Mouse (Mus musculus) gastrocnemius, adult 18-20 months (tissue): ENCODE measurements at regions not wholly inside any gene's neighbourhood (a gene's known extent, or its start where the extent isn't known, plus 50 kb on each side); places are given as distances from the start of the nearest gene placed in this dataset.

Experiments
- DNase-seq: peaks from one replicate; pipeline ENCODE4 v3.0.0; 2021; ENCODE audit warnings: low spot score

DNA sequence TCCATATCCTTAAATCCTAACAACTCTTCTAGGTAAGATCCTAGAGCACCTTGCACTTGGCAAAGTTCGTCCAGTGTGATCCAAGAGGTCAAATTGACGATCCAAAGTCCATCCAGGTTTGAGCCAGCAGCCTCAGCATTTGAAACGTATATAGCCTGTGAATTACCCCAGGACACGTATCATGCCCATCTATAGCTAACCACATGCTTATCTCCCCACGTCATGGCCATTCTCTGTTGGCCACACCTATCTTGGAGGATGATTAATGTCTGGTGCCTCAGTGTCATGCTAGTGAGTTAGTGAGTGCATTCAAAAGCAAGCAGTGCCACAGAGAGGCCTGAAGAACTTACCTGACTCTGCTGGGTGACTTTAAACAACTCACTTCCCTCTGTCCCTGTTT is 1521.9 kb upstream of the Gm6569 start:
- no peak for DNase-seq

DNA sequence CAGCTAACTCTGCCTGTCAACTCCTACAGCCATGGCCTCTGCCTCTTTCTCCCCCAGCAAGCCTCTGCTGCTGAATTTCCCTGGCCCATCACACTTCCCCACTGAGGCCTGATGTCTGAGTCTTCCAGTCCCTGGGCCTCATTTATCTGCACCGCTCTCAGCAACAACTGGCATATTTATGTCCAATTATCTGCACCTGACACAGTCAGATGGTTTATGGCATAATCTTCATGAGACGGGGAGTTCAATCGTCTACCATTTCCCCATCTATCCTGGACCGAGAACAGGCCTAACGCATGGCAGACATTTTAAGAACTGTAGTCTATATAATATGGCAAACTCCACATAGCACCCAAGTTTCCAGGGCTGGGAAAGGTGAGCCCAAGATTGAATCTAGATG is 1512.8 kb upstream of the Gm6569 start:
- no peak for DNase-seq

DNA sequence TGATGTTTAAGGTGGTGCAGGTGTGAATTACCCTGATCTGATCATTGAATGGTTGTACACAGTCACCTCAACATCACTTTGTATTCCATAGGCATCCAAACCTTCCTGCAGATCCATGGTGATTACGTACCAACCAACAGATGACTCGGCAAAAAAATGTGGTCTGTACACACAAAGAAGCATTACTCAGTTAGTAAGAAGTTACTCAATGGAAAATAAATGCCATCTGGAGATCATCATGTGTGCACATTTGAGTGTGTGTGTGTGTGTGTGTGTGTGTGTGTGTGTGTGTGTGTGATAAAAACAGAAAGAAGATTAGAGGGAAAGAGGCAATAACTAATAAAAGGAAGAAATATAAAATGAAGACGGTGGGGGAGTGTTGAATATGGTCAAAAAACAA is 1512.2 kb upstream of the Gm6569 start:
- no peak for DNase-seq

DNA sequence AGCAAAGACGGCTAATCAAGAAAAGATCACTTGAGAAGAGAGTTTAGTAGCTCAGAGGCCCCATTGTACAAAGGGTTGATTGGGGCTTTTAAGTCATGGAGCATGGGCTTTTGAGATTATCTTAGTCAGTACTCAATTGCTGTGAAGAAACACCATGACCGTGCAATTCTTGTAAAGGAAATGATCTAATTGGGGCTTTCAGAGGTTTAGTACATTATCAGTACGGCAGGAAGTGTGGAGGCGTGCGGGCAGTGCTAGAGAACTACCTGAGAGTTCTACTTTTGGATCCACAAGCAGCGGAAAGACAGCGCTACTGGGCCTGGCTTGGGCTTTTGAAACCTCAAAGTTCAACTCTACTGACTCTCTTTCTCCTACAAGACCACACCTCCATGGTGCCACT is 1511.2 kb upstream of the Gm6569 start:
- no peak for DNase-seq

DNA sequence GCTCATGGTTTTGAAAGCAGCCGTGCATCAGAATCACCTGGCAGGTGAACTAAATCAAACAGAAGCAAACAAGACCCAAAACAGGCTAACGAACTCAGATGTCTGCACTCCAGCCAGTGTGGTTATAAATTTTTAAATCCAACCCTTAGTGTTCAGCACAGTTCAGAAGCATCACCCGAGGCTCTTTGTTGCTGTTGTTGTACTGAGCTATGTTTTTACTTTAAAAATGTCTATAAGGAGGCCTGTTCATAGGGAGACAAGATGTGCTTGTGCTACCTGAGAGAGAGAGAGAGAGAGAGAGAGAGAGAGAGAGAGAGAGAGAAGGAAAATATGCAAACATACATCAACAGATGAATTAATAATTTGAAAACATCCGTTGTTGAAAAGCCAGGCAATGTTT is 1503.1 kb upstream of the Gm6569 start:
- DNase-seq: no peak

DNA sequence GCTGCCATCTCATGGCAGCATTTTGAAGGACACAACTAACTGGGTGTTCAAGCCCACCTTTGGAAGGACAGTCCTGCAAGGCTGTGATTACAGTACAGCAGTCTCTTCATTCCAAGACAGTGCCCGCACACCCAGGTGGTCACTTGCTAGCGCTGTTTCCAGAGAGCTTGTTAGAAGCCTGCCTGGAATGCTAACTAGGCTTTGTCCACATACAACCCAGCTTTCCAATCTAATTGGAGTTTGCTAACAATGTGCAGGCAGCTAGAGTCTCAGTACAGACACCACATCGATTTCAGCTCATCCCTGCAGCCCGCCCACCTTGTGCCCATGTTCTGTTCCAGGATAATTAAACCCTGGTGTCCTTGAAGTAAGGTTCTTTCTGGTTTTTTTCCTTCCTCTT is 1499.9 kb upstream of the Gm6569 start:
- DNase-seq: no peak

DNA sequence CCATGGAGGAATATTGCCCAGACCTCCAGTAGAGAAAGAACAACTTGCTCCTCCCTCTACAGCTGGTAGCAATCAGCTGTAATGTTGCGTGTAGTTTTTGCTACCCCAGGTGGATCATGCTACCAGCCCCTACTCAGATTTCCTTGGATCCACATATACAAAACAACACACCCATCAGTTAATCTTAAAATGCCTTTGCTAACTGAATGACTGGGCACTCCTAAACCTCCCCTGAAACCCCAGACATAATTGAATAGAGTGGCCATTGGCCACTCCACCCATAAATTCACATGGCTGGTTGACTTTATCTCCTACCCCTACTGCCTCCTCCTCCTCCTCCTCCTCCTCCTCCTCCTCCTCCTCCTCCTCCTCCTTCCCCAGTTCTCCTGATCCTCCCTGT is 1494.7 kb upstream of the Gm6569 start:
- DNase-seq: no peak

DNA sequence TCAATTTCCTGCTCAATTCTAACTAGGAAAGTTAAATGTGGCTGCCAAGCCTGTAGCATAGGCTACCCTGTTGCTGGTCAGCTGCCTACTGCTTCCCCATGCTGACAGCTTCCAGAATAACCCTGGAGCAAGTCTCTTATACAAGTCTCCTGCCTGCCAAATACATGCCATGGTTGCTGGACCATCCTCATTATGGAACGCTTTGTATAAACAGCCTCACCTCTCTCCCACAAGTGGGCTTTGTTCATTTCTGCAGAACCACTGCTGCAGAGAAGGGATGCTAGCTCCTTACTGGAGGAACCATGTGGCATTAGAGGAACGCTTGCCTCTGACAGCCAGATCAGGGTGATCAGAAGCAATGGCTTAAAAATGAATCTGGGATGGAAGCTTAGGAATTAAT is 1492.4 kb upstream of the Gm6569 start:
- no peak for DNase-seq

DNA sequence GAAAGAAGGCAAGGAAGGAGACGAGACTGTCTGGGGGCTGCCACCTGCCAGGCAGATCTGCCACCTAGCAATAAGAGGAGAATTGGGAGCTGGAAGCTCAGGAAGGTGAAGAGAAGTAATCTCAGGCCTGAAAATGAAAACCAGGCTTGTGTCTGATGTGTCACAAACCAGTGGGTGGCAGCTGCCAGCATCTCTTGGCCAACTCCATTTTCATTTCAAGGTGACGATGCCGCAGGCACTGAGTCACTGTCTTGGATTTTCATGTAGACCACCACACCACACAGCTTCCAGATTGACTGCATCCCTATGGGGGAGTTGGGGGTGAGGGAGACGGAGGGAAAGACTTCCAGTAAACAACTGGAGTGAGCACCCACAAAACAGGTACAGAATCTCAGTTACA is 1491.9 kb upstream of the Gm6569 start:
- no peak for DNase-seq

DNA sequence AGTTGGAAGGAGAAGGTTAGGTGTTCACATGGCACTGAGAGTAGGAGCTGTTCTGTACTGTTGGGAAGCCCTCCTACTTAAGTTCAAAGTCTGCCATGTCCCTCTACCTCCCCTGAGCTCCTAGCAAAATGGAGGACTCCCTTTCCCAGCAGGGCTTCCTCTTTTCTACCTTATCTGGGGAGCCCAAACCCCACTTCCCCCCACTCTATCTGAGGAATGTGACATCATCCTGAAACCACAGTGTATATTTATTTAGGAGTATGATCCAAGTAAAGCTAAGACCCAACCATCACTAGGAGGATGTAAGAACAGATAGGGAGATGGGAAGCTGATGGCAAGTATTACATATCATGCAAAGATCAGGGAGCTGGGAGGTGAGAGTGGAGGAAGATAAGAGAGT is 1490.6 kb upstream of the Gm6569 start:
- no peak for DNase-seq

DNA sequence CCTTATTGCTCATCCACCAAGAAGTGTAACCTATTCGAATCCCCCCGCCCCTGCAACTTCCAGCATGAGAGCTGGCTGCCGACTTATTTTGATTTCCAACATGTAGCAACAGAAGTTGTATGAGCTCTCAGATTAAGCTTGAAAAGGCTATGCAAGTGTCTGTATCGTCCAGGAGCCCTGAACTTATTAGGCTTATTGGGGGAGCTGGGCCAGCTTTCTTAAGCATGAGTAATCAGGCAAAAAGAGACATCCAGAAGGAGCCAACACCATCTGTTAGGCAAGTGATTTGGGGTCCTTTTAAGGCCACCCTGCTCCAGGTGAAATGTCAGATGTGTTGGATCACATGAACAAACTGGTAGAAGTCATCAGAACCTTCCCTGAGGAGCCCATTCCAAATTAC is 1481.0 kb upstream of the Gm6569 start:
- DNase-seq: no peak

DNA sequence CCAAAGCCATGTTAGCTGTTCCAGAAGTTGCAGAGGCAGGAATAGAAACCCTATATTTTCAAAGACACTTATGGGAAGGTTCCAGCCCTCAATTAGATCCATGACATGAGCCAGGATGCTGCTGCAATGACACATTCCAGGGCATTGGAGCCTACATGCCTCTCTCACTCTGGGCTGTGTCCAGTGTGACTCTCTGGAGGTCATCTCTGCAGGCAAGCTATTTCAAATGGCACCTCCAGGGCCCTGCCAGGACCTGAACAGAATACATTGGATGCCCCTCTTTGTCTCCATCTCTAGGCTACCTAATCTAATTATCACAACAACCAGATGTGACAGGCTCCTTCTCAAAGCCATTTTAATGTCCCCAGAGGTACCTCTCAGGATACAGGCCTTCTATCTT is 1478.7 kb upstream of the Gm6569 start:
- no peak for DNase-seq

DNA sequence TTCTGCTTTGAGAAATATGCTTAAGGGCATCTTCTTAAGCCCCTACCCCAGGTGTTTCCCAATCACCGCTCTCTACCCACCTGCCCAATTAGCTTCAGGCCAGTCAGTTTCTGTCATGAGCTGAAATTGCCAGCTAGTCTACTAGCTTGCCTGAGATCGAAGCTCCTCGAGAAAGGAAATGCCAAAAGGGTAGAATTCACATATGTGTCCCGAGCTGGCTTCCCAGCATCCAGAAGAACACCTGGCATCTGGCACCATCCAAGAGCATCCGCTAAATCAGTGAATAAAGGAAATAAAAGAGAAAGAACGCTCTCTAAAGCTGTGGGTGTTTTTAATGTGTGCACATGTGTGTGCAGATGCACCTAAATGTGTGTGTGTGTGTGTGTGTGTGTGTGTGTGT is 1474.7 kb upstream of the Gm6569 start:
- no peak for DNase-seq

DNA sequence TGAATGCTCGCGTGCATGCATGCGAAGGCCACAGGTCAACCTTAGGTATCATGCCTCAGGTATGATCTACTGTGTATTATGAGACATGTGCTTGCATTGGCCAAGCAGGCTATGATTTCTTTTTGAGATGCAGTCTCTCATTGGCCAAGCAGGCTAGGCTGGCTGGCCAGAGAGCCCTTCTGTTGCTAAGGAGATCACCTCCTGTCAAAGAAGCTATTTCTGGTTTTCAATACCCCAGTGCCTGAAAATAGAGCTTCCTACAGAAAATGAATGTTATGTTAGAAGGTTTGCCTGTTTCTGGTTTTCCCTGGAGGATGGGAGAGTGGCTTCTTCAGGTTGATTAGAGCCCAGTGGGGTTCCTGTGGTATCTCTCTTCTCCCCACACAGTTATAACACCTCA is 1474.3 kb upstream of the Gm6569 start:
- DNase-seq: no peak

DNA sequence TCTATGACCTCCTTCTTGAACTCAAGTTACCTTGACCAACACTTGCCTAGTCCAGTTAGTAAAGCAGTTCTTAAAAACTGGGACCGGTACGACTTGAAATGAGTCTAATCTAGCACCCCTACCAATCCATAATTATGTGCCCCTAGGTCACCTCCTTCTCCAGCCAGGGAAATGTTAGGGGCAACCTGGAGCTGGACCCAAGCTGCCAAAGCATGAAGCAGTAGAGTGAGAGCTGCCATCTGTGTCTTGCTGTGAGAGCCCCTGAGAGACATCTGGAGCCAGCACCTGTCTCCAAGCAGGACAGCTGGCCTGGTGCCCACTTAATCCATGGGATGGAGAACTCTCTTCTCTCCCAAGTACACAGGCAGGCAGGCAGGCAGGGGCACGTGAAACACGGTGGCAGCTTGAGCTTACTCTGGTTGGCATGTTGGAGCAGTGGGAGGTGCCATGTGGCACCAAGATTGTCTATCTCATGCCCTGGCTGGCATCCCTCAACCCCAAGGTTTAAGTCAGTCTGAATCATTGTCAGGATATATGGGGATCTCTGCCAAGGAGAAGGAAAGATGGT is 1473.8 kb upstream of the Gm6569 start:
- no peak for DNase-seq

DNA sequence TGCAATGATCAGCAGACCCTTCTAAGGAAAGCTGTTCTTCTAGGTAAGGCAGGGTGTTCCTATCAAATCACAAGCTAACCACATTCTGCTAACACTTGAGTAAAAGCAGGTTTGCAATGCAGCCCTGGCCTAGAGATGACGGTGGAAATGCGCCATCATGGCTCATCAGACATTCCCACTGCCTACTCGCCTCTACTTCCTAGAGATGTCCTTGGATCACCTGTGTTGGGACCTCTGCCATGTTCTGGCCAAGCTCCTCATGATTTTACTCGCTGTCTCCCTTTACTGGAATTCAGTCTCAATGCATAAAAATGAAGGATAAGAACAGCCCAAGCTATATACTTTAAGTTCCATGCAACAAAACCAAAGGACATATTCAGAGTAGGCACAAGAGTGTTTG is 1461.3 kb upstream of the Gm6569 start:
- no peak for DNase-seq

DNA sequence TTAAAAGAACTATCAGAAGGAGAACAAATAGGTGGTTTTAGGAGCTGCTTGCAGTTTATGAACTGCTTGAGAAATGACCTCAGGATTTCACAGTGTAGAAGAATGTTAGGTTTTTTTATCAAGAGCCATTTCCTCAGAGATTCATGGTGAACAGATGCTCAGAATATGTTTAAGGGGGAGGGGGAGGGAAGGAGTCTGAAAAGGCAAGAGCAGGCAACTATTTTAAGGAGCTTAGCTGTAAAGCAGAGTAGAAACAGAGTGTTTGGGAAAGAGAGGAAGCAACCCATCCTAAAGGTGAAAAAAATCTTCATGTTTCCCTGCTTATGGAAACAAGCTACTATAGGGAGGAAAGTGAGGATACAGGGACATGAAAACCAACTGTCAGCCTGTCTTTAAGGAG is 1457.2 kb upstream of the Gm6569 start:
- no peak for DNase-seq

DNA sequence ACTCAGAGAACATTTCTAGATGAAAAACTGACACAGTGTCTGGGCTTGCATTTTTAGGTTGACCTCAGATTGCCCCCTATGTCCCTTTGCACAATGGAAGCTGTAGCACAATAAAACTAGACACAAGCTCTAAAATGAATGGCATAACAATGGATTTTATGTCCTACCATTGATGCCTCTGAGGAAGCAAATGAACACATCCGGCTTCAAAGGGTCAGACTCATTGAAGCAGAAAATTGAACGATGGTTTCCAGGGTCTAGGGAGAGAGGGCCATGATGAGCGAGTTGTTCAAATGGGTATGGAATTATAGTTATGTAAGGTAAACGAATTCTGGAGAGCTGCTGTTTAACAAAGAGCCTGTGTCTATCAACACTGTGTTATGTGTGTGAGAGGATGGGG is 1455.1 kb upstream of the Gm6569 start:
- DNase-seq: no peak

DNA sequence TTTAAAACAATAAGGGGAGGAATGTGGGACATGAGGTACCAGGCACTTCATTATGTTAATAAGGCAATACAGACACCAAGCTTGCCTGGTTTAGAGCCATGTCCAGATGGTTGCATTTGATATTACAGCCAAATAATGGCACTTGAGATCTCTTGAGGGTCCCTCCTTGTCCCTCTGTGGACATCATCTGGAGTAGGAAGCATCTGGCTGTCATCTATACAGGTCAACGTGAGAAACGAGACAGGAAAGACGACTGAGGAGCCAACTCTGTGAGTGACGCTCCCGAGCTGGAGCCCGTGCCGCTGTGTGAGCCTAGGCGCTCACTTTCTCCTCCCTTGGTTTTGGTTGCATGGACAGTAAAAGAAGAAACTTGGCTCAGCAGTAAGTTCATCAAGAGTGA is 1453.2 kb upstream of the Gm6569 start:
- DNase-seq: no peak

DNA sequence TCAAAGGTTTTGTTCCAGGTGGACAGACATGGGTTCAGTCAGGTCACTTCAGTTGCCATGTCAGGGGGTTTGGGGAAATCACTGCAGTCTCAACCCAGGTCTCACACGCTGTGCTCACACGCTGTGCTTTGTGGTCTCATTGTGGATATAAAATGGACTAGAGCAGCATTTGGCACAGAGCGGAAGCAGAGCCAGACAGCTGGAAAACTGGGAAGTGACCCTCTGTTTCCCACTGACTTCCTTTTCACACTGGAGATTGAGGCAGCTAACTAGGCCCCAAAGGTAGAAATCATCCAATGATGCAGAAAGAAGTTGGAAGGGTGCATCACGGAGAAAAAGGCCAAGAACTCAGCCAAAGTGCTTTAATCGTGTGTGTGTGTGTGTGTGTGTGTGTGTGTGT is 1452.6 kb upstream of the Gm6569 start:
- no peak for DNase-seq

DNA sequence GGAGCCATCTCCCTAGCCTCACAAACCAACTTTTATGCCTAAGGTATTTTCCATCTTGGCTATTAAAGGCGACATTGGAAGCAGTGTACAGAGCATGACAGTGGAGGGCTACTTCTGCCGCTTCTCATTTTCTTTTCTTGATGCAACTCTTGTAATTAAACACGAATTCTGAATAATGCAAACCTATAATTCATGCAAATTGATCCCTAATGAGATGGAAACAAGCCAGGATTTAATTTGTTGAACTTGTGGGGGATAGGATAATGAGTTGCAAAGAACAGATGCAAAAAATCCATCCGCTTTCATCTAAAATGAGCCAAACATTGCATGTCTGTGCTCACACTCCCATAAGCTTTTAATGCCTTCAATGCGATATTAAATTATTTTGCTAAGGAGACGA is 1451.8 kb upstream of the Gm6569 start:
- no peak for DNase-seq

DNA sequence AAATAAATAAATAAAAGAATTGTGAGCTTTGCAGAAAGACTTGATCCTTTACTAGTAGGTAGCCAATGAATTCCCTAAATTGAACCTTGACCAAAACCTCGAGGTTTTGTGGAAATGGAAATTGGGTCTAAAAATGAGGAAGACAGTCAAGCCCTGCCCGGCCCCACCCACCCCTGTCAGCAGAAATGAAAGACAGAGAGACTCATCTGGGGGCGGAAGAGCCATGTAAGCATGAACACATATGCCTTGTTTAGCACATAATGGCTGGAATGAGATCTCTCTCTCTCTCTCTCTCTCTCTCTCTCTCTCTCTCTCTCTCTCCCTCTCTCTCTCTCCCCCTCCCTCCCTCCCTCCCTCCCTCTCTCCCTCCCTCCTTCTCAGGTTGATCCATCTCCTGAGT is 1451.3 kb upstream of the Gm6569 start:
- DNase-seq: no peak

DNA sequence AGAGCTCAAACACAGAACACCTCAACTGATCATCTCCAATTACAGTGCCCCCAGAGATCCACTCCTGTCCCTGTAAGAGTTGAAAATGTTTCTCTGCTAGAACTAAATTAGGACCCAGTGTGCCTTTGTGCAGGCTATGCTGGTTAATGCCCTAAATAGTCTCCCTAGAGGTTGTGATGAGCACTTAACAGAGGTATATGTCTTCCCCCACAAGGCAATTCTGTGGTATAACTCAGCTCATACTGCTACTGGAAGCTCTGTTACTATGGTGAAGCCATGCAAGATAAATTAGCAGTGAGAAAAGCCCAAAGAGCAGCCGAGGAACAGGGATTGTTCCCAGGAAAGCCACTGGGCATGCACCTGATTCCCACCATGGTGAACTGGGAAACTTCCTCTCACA is 1450.9 kb upstream of the Gm6569 start:
- DNase-seq: no peak

DNA sequence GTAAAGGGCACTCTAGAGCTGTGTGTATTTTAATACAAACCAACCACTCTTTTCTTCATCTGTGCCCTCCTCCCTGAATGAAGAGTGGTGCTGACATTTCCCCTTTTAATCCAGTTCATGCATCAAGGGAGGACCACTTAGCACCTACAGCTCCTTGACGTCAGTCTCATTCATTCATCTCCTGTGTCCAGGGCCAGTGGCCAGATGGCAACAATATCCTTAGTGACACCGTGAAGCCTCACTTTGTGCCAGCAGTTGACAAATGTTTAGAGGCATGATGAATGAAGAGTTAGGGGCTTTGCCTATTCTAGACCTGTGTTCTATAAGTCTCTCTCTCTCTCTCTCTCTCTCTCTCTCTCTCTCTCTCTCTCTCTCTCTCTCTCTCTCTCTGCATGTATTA is 1441.1 kb upstream of the Gm6569 start:
- no peak for DNase-seq

DNA sequence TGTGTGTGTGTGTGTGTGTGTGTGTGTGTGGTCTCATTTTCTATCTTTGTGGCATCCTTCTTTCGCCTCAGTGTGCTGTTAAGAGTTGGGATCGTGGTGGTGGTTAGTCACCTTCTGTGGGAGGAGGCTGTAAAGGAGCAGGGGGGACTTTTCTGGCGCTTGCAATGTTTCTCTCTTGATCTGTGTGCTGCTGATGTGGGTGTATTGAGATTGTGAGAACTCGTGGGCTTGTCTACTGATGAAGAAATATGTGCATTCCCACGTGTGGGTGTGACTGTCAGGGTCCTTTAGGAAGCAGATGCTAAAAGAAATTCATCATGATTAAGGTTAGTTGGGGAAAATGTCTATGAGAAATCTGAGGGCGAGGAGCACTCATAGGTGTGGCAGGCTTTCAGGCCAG is 1422.4 kb upstream of the Gm6569 start:
- no peak for DNase-seq
